Mouse (Mus musculus) forebrain, embryonic 11.5 days (tissue): ENCODE measurements around the gene Pdp2. TPM values are rescaled to one million over a fixed set of nuclear protein-coding genes. Genes with fewer than 3 reads are reported as not detected.
A peak's percentile ranks its signal among the peaks of the same experiment; 100 is the strongest.

Experiments
- ATAC-seq: fragments of 200-750 bp; cut with Nextera tagmentation; replicated peaks from 2 replicates; pipeline ENCODE4 v1.8.0; 2017; ENCODE audit warnings: moderate TSS enrichment; ENCODE audit not compliant: low FRiP score
- DNase-seq: peaks from one replicate; pipeline ENCODE4 v3.0.0-alpha.2; 2017; ENCODE audit warnings: low spot score
- H3K27ac ChIP-seq: fragments of 300-500 bp; sonication (generic); 2 replicates; pipeline ENCODE4 v1.5.1; 2014; ENCODE audit warnings: low read depth, low read length
- H3K27me3 ChIP-seq: fragments of 300-500 bp; sonication (generic); 2 replicates; pipeline ENCODE4 v1.6.1; 2014; ENCODE audit warnings: mild to moderate bottlenecking, low read length, mixed read lengths; ENCODE audit not compliant: control insufficient read depth, insufficient read depth
- H3K36me3 ChIP-seq: fragments of 300-500 bp; sonication (generic); 2 replicates; pipeline ENCODE4 v1.6.1; 2014; ENCODE audit warnings: mild to moderate bottlenecking, low read length, moderate library complexity, mixed read lengths; ENCODE audit not compliant: control insufficient read depth, insufficient read depth
- H3K4me1 ChIP-seq: fragments of 300-500 bp; sonication (generic); replicated peaks from 2 replicates; pipeline ENCODE4 v1.6.1; 2014; ENCODE audit warnings: low read length, mixed read lengths; ENCODE audit not compliant: control insufficient read depth, insufficient read depth
- H3K4me2 ChIP-seq: fragments of 300-500 bp; sonication (generic); 2 replicates; pipeline ENCODE4 v1.6.1; 2014; ENCODE audit warnings: low read depth, mild to moderate bottlenecking, low read length, moderate library complexity, mixed read lengths; ENCODE audit not compliant: severe bottlenecking
- H3K4me3 ChIP-seq: fragments of 300-500 bp; sonication (generic); 2 replicates; pipeline ENCODE4 v1.5.1; 2014; ENCODE audit warnings: low read depth, low read length
- H3K9ac ChIP-seq: fragments of 300-500 bp; sonication (generic); 2 replicates; pipeline ENCODE4 v1.6.1; 2014; ENCODE audit warnings: low read length
- H3K9me3 ChIP-seq: fragments of 300-500 bp; sonication (generic); 2 replicates; pipeline ENCODE4 v1.6.1; 2016; ENCODE audit warnings: low read length, mixed read lengths; ENCODE audit not compliant: control insufficient read depth
- WGBS: fragments of 180-500 bp; shearing (Covaris S2); extraction: QIAGEN DNeasy Blood & Tissue Kit; methylation state at CpG from one replicate; pipeline ENCODE4 v1.1.7; 2014; 5-methylcytosine and 5-hydroxymethylcytosine counted together
- polyA plus RNA-seq: library from polyadenylated mRNA; unstranded; fragments of >200 nt; fragmentation: Nextera tagmentation; extraction: Ambion mirVana; gene quantifications from 2 replicates; pipeline ENCODE4 v1.2.1, GENCODE M21; 2014

Gene Pdp2
- polyA plus RNA-seq, 1 experiment from 2014 or later = 18.7 TPM

DNA sequence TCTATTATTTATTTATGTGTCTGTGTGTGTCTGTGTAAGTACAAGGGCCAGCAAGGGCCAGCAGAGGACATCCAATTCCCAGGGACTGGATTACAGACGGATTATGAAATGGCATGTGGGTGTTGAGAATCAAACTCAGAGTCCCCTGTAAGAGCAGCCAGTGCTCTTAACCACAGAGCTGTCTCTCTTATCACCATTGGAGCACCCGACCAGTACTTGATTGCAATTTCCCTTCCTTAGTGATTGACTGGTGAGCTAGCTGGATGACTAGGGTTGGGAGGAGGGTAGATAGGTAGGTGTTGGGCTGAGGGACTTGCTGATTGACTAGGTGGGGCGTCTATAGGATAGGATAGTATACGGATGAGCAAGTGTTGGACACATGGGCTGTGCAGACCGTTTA, 29.5 kb downstream of the Pdp2 start:
- 79% methylated on average over 5 of the region's 5 CpGs for WGBS
- no peak overlapping the region for H3K9ac ChIP-seq
- H3K4me2 ChIP-seq = no peak overlapping the region
- no peaks in the 10 kb centered on the region for H3K9me3 ChIP-seq
- DNase-seq = no peak
- H3K4me3 ChIP-seq = no peak overlapping the region
- H3K27me3 ChIP-seq = no peaks in the 10 kb centered on the region
- H3K36me3 ChIP-seq = no peaks in the 10 kb centered on the region
- no peak for ATAC-seq
- no peaks in the 10 kb centered on the region for H3K4me1 ChIP-seq
- H3K27ac ChIP-seq = no peak overlapping the region

- Histone ChIP-seq H3K9ac (no peak within 1 kb of the TSS), H3K4me1 (no peaks in the 10 kb centered on the region), H3K4me3 (no peak within 1 kb of the TSS), H3K4me2 (no peak within 1 kb of the TSS), H3K27ac (no peak within 1 kb of the TSS), H3K9me3 (no peaks in the 10 kb centered on the region), H3K27me3 (no peaks in the 10 kb centered on the region), H3K36me3 (no peaks in the 10 kb centered on the region)
- DNase-seq (no peak), ATAC-seq (no peak)
- 82% methylated on average over 6 of the region's 6 CpGs for WGBS
Measured at GRCm38 (mm10) chr8:104624161-104624560, 32.9 kb downstream of the Pdp2 start, which contains the start of gene Cdh16. TSS of gene Cdh16 (minus strand) at chr8:104624396.

GRCm38 (mm10) chr8:104627065-104627740, 36.0 kb downstream of the Pdp2 start:
- peaks cover 13% of the 10 kb centered on the region for H3K27me3 ChIP-seq
- DNase-seq (no peak), ATAC-seq (no peak)
- H3K36me3 ChIP-seq = no peaks in the 10 kb centered on the region
- H3K4me1 ChIP-seq = peaks cover 4% of the 10 kb centered on the region
- H3K4me2 ChIP-seq = no peak overlapping the region
- no peak overlapping the region for H3K4me3 ChIP-seq
- H3K9me3 ChIP-seq = no peaks in the 10 kb centered on the region
- no peak overlapping the region for H3K27ac ChIP-seq
- WGBS = 82% methylated on average over 4 of the region's 4 CpGs
- no peak overlapping the region for H3K9ac ChIP-seq

DNA sequence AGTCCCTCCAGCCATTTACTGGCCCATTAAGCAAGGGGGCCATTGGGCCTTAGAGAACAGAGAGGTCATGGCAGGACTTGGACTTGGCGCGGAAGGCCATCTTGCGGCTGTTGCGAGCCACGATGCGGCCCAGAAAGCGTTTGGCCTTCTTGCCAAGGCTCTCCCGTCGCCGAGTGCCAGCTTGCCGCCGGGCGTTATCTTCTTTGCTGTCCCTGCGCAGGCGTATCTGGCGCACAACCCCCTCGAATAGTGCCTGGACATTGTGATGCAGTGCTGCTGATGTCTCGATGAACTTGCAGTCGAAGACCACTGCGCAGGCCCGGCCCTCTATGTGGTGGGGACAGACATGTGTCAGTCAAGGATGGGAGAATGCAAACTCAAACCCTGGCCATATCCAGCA, 37.2 kb downstream of the Pdp2 start:
- Histone ChIP-seq H3K4me2 (no peak overlapping the region), H3K36me3 (no peaks in the 10 kb centered on the region), H3K27me3 (peaks cover 13% of the 10 kb centered on the region), H3K4me1 (peaks cover 4% of the 10 kb centered on the region), H3K9ac (no peak overlapping the region), H3K9me3 (no peaks in the 10 kb centered on the region), H3K27ac (no peak overlapping the region), H3K4me3 (no peak overlapping the region)
- DNase-seq = no peak
- ATAC-seq = no peak
- 98% methylated on average over 21 of the region's 21 CpGs for whole genome bisulfite sequencing

DNA sequence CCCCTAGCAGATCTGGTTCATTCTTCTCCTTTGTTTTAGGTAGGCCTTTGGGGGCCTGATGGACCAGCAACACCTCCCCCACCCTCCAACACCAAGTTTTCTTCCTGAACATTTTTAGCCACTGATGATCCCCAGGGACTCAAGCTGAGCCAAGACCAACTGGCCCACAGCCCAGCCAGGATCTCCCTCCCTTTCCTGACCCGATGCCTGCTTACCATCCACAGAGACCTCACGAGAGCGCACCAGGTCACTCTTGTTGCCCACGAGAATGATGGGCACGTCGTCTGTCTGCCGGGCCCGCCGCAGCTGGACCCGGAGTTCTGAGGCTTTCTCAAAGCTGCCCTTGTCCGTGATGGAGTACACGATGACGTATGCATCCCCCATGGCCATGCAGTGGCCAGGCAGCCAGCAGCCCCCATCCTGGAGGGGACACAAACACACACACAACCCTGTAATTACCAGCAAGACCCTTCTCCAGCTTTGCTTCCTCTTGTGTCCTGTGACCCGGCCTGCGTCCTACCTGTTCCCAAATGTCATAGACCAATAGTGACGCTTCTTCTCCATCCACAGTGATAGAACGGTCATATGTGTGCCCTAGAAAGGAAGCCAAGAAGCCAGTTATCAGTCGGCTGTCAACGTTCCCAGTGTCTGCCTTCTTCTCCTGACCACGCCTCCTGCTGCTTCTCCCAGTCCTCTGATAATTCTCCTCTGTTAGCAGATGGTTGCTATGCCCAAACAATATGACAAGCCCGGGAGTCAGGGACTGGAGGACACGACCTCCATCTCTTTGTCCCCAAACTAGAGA, 38.3 kb downstream of the Pdp2 start:
- ATAC-seq (no peak), DNase-seq (no peak)

DNA sequence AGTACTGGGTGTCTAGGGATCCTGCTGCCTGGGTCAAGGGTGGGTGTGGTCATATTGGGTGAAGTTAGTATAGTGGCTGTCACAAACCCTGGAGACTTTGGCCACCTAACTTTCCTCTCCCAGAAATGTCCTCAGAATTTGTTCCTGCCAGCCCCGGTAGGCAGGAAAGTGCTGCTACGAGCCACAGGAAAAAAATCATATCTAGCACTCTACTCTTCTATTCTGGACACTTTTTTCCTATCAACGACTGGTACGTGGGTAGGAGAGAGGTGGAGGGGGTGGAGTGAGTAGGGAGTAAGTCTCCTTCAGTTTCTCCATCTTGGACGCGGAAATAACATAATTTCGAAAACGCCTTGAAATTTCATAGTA, 38.8 kb downstream of the Pdp2 start:
- Histone ChIP-seq H3K9me3 (no peaks in the 10 kb centered on the region), H3K4me1 (peaks cover 4% of the 10 kb centered on the region), H3K4me3 (no peak overlapping the region), H3K27ac (no peak overlapping the region), H3K36me3 (no peaks in the 10 kb centered on the region), H3K9ac (no peak overlapping the region; the same call in 1 of the 2 replicates), H3K27me3 (peaks cover 13% of the 10 kb centered on the region), H3K4me2 (peak overlapping the region; percentile 59; the same call in 1 of the 2 replicates)
- DNase-seq (no peak), ATAC-seq (no peak)
- 35% methylated on average over 8 of the region's 8 CpGs for WGBS

More for the DNA sequence above, 38.3 kb downstream of the Pdp2 start:
- H3K27ac ChIP-seq = no peak overlapping the region
- no peak overlapping the region for H3K4me3 ChIP-seq
- no peak overlapping the region for H3K9ac ChIP-seq
- no peak overlapping the region for H3K4me2 ChIP-seq
- H3K9me3 ChIP-seq = no peaks in the 10 kb centered on the region
- peaks cover 13% of the 10 kb centered on the region for H3K27me3 ChIP-seq
- WGBS = 85% methylated on average over 22 of the region's 22 CpGs
- no peaks in the 10 kb centered on the region for H3K36me3 ChIP-seq
- peaks cover 4% of the 10 kb centered on the region for H3K4me1 ChIP-seq

DNA sequence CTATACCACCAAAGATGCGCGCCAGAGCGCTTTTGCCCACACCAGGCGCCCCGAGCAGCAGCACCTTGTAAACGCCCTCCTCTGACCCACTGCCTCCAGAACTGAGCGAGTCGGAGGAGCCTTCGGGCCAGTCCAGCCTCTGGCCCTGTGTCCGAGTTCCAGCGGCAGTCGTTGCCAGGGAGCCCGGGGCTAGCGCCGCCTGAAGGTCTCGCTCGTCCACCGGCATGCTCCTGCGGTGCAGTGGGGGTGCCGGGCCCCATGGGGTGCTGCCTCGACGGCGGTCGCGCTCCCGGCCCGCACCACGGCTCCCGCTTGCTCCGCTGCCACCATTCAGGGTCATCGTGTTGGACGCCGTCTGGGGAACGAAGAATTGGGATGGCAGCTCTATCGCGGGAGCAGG, 39.3 kb downstream of the Pdp2 start:
- DNase-seq = peak; percentile 62
- Histone ChIP-seq H3K27ac (no peak overlapping the region), H3K4me2 (peak overlapping the region; percentile 59), H3K4me1 (peaks cover 4% of the 10 kb centered on the region), H3K9ac (peak overlapping the region; percentile 35), H3K27me3 (peaks cover 13% of the 10 kb centered on the region), H3K4me3 (peak overlapping the region; percentile 33), H3K36me3 (no peaks in the 10 kb centered on the region), H3K9me3 (no peaks in the 10 kb centered on the region)
- WGBS = 1% methylated on average over 36 of the region's 36 CpGs
- peak; percentile 34; the same call in 1 of the 2 replicates for ATAC-seq

DNA sequence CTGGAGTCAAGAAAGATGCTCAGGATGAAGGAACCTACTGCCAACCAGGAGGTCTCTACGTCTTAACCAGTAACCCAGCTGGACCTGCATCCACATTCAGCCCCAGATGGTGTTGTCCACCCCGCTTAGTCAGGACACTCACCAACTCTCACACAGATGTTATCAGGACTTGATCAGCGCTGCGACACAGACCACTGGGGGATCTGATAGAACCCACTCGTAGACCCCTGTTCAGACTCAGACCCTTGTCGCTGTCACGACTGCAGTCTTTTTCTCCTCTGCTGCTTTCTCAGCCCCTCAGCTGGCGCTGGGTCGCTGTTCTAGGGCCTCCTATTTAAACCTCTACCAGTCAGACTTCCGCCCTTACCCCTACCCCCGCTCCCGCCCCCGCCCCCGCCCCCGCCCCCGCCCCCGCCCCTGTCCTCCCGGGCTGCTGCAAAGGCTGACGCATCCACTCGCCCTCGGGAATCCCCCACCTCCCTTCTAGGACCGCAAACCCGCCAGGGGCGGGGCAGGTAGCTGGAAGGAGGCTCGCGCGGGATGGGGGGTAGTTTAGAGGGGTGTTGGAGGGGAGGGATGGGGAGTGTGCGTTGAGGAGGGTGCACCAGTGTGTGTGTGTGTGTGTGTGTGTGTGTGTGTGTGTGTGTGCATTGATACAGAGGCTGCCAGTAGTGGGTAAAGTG, 39.9 kb downstream of the Pdp2 start, which contains the start of gene Rrad:
Gene Rrad (minus strand): TSS at position 347 of the 683 bp plus-strand sequence.
- H3K27ac ChIP-seq = no peak within 1 kb of the TSS
- H3K4me3 ChIP-seq = peak within 1 kb of the TSS; percentile 33
- WGBS = under 1% methylated on average over 27 of the region's 28 CpGs
- H3K4me1 ChIP-seq = peaks cover 4% of the 10 kb centered on the region
- no peaks in the 10 kb centered on the region for H3K9me3 ChIP-seq
- peak within 1 kb of the TSS; percentile 59 for H3K4me2 ChIP-seq
- ATAC-seq (peak; percentile 69), DNase-seq (peak; percentile 71)
- peak within 1 kb of the TSS; percentile 35 for H3K9ac ChIP-seq
- no peaks in the 10 kb centered on the region for H3K36me3 ChIP-seq
- peaks cover 13% of the 10 kb centered on the region for H3K27me3 ChIP-seq
